Mouse (Mus musculus) gastrocnemius, postnatal 4 days (tissue): ENCODE measurements around the gene Dmrt3. TPM values are rescaled to one million over a fixed set of nuclear protein-coding genes. Genes with fewer than 3 reads are reported as not detected.
A peak's percentile ranks its signal among the peaks of the same experiment; 100 is the strongest.

Source experiments
- DNase-seq, 2 experiments: peaks; one replicate each; pipeline ENCODE4 v3.0.0; 2021 to 2022; ENCODE audit warnings: low spot score in 2 of 2, mixed read lengths in 2 of 2
- long read RNA-seq, 2 experiments: library from polyadenylated mRNA; stranded (forward); transcript quantifications; one replicate each; pipeline ENCODE4 v2.0.0; 2021
- total RNA-seq, 2 experiments: library from RNA; stranded (reverse); gene quantifications; 2 replicates each; pipeline ENCODE4 v1.2.3; 2021

Dmrt3 gene
- total RNA-seq = not detected
- long read RNA-seq, experiment 1 = 0 reads
- long read RNA-seq, experiment 2 = 0 reads

DNA sequence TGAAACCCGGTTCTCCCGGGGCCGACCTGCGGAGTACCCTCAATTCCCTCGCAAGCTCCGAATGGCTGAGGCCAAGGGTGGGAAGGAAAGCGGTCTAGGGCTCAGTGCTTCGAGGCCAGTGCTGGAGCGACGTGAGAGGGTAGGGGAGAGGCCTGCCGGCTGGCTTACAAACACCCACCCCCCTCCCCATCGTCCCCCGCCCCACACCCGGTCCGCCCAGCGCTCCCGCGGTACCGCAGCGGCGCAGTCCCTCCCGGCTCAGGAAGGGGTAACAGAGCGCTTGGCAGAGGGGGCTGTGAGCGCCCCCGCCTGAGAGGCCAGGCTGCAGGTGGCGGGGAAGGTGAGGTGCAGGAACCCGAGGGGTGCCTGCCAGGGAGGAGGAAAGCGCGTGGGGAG is at the start of gene Dmrt3:
Gene Dmrt3, plus strand, starts transcription at position 287 of the 396 bp plus-strand sequence.
- no peak for DNase-seq

DNA sequence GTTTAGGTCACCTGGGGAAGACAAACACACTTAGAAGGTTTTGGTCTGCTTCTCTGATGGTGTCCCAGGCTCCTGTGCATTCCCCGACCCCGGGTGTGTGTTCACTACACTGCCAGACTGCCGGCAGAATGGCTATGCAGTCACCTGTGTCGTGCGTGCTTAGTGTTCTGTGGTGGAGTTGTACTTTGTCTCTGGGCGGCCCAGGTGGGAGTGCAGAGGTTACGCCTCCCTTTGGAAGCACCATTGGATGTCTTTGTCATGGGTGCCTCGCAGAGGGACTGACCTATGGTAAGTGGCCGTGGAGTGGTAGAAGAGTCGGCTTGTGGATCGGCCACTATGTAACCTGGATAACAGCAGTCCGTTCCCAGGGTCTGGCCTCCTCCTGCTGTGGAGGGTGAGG is 45.7 kb upstream of the Dmrt3 start:
- DNase-seq = no peak

DNA sequence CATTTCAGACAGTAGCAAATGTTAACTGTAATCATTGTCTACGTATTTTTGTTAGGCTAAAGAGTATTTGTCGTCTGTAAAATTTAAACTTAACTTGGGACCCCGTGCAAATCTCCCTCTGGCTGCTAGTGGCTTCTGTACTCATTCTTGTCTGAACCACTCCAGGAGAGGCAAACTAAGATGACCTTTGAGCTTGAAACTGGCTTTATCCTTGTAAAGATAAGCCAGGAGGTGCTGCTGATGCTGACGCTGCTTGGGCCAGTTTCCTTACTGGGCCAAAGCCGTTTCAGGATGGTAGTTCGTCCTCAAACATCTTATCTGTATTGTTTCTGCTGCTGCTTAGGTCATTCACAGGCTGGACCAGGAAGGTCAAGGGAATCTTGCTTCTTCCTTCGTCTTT is 40.3 kb upstream of the Dmrt3 start:
- no peak for DNase-seq

DNA sequence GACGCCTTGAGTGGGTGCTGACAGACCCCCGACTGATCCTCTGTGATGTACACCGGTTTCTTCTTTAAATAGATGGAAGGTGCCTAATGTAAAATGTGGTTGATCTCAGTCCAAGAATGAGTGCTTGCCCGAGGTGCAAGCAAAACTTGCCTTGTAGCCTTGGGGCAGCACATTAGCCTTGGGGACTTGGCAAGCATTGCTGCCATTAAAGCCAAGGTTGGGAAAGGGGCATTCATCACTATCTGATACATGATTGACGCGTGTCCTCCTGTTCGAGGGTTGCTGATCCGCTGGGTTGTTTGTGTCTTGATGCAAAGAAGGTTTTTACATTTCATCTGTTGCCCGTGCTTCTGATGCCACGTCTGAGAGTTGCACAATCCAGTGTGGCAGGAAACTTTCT is 35.7 kb upstream of the Dmrt3 start:
- DNase-seq = no peak

DNA sequence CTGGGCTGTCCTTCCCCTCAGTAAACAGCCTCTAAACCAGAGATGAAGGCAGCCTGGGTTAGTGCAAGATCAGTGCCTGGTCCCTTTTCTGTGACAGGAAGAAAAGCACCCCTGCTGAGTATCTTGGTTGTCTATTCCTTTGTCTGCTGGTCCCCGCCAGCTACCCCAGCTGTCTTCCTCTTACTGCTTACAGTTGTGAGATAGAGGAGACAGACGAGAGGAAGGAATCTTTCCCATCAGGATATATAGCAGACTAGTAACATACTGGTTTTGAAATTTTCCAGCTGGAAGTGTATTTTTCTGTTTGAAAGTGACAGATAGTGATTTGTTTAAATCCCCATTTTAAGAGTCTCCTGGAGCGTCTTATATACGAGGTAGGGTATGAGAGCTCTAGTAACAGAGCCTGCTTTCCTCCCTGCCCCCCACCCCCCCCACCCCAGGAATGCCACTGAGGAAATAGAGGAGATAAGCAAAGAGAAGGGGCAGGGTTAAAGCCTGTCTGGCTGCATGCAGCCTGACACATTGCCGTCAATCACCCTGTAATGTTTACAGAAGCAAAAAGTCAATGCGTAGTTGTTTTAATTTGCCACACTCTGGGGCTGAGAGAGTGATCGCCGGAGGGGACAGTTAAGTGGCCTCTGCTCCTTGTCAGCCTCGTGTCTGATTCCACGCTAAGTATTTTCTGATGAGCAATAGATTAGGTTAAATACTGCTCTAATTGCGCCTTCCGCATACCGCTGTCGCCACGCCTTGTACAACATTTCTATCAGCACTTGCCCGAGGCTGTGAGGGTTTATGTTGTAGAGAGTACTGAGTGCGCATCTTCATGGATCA is 34.9 kb upstream of the Dmrt3 start:
- no peak for DNase-seq

DNA sequence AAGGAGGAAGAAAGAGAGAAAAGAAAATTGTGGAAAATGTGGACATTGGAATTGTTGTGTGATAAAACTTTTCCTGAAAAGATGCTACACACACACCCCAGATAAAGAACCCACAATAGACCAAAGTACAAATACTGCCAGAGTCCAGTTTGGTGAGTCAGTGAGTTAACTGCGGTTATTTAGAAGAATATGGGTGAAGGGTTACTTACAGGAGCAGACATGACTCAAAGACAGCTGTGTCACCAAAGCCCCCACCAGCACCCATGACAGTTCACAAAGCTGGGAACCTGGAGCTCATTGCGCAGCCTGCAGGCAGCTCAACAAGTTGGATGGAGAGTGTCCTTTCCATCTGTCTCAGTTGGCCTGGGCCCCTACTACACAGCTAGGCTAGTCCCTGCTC is 31.7 kb upstream of the Dmrt3 start:
- DNase-seq = no peak

DNA sequence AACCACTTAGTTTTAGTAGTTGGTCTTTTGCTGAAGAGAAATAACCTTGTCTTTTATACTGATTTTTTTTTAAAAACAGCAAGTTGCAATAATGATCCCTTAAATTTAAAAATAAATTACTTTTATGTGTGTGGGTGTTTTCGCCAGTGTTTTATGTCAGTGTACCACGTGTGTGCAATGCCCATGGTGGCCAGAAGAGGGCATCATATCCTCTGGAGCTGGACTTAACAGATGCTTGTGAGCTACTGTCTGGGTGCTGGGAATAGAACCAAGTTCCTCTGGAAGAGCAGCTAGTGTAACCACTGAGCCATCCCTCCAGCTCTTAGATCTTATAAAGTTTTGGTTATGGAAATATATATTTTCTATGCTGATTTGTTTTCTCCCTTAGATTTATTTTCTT is 30.7 kb upstream of the Dmrt3 start:
- no peak for DNase-seq

DNA sequence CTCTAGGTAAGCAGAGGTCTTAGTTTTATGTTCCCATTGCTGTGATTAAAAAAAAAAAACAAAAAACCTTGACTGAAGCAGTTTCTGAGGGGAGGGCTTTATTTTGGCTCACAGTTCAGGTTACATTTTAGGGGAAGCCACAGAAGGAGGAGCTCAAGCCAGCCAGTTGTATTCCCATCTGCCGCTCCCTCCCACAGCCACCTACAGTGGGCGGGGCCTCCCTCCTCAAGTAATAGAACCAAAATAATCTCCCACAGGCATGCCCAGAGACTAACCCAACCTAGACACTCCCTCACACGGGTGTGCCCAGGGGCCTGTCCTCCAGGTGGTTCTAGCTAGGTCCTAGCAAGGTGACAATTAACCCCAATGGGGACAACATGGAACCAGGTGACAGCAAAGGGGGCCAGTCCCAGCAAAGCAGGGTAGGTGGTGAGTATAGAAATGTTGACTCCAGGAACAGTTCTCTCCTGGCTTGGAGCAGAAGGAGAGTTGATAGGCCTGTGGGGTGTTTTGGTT is 12.3 kb upstream of the Dmrt3 start:
- no peak for DNase-seq

DNA sequence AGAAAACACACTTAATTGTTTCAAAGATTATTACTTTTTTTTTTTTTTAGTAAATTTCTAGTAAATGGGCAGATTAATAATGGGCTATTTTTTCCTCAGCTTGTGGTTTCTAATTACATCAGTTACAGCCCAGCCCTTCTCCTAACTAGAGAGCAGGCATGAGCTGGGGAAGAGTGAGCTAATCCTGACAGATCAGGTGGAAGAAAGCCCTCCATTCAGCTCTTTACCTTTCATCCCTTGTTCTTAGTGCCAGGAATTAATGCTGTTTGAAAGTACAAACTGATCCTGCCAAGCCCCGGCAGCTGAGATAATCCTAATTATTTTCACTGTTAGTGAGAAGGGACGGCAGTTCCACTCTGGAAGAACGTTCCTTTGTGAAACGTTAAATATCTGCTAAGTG is 11.5 kb upstream of the Dmrt3 start:
- DNase-seq = no peak

DNA sequence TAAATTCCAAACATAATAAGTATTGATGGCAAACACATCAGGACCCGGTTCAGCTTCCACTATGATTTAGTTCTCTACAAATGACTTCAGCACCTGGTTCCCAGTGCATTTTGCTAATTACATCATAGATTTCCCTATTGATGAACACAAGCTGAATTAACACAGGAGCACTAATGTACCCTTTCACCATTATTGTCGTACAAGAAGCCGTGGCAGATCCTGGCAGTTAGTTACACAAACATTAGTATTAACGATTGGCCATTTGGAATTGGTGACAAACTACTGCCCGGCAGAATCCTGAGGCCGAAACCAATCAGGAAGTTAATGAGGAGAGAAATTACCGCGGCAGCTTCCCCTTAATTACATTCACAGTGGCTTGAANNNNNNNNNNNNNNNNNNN is 8.1 kb upstream of the Dmrt3 start:
- DNase-seq = no peak

DNA sequence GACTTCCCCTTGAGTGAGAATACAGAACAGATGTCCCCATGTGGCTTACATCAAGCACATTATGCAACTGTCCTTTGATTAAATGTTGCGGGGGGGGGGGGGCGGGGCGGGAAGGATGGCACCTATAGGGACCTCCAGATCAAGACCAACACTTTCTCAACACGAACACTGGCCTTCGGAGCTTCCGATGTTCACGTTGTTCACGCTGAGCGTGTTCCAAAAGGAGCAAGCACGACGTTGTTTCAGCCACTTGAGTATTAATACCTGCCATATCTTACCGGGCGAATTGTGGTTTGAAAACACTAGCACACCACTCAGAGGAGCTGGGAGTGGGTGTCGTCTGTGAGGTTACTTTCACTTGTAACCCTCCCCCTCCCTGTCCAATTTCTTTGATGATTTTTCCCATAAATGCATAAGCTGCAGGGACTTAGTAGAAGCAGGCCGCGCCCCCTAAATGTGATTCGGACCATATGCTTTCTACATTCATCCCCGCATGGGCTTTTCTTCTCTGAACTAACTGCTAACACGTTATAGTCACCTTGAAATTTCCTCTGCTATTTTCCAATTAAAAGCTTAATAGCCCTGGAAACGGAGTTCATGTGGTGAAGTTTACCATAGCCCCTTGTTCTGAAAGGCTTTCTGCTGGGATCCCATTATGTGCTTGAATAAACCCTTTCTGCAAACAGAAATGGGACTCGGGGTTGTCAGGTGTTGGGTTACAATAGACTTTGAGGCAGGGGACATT is 2.5 kb upstream of the Dmrt3 start:
- DNase-seq = no peak

DNA sequence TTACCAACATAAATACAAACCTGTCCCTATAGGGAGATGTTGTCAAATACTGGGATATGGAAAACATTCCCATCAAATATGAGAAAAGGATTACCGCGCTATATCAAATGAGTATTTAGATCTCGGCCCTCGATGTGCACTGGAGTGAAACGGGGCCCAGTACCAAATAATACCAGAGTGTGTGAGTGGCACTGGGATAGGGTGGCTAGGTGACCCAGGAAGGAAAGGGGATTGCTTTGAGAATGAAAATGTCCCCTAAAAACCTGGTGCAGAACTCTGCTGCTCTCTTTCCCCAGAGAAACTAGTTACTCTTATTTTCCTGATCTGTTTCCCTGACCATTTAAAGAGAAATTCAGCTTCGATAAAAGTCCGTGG is 1.9 kb upstream of the Dmrt3 start:
- no peak for DNase-seq

DNA sequence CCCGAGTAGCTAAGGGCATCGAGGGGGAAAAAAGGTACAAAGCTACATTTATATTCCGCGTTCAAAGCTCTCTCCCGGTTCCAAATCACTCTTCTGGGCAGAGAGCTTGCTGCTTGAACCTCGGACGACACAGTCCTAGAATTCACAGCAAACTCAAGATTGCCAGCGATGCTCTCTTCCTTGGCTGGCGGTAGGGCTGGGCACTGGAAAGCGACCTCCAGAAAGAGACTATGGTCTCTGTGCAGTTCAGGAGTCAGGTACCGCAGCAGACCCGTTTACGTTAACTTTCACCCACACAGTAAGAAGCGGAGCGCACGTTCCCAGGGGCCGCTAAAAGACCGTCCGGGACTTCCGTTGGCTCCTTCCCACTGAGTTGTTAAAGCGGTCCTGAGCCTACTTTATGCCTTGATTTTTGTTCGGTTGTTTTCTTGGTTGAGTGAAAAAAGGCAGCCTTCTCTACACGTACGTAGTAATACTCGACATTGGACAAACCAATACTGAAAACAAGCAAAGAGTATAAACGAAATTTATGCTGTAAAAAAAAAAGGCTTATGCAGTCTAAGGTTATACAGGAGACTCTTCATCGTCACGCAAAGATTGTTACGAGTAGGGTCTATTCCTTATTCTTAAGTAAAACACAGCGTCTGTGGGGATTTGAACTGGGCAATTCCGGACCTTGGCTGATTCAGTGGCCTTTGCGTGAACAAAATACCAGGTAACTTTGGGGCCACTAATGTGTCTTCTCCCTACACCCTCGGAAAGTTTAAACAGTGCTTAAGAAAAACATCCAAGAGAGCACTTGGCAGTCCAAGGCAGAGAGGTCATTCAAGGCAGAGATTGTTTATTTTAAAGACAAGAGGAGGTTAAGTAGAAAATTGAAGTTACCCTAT is 895 bp upstream of the Dmrt3 start:
- DNase-seq = no peak

DNA sequence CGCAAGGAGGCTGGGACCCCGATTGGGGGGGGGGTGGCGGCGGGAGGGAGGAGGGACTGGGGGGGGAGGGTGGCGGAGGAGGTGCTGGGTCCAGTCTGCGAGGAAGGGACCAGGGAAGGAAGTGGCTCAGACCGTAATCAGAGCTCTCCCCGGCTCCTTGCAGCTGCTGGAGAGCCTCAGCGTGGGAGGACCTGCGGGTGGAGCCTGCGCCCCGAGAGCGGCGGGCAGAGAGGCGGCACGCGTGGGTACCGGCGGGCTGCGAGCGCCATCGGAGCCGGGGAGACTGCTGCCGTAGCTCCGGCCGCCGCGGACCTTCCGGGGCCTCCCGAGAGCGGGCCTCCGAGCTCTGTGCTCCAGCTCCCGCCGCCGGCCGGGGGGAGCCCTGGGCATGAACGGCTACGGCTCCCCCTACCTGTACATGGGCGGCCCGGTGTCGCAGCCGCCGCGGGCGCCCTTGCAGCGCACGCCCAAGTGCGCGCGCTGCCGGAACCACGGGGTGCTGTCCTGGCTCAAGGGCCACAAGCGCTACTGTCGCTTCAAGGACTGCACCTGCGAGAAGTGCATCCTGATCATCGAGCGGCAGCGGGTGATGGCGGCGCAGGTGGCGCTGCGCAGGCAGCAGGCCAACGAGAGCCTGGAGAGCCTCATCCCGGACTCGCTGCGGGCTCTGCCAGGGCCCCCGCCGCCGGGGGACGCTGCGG is 460 bp downstream of the Dmrt3 start:
- peak in 1 of 2 experiments; percentile 24 for DNase-seq

DNA sequence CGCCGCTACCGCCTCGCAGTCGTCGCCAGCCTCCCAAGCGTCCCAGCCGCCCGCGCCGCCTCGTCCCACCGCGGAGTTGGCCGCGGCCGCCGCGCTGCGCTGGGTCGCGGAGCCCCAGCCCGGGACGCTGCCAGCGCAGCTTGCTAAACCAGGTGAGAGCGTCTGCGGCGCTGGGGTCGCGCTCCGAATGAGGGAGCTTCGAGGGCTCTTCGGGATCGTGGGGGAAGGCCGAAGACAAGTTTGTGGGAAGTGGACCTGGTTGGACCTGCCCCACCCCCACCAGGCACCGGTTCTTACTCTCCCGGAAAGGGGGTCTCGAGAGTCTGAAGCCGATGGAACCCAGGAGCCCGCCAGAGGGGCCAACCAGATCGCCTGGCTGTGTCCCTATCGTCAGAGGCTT is 1.0 kb downstream of the Dmrt3 start:
- no peak for DNase-seq

DNA sequence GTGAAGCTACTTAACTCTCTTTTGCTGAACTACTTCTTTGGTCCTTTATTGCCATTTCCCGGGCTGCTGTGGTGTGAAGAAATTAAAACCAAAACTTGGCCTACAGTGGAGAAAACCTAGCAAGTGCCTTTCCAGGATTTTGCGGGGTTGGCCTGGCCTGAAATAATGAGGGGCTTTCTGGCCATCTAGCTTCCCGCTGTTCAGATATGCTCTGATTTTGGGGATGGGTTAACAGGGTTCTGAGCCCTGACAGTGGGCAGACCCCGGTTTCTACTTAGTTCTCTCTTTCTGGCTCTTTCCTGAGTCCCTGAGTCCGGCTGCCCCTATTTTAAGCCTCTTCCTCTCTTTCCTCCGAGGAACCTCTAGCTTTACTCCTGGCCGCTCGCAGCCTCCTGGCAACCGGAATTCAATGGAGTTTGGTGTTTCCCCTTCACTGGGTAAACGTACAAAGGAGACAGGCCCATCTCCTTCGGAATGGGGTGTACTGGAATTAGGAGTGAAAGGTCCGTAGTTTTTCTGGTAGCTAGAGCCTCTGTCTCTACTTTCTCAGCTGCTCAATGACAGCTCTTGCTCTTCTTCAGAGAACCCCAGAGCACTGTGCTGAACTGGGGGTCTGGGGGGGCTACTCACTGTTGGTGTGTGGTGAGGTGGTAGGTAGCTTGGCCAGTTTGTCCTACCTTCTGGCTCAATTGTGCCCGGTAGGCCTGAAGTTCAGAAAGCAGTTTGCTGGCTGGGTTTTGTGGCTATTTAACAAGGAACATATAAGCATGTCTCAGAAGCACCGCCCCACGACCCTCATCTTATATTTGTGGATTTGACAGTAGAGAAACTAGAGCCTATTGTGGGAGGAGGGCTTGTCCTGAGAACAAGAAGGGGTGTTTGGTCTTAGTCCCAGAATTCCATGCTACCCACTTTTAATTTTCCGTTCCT is 2.0 kb downstream of the Dmrt3 start:
- no peak for DNase-seq

DNA sequence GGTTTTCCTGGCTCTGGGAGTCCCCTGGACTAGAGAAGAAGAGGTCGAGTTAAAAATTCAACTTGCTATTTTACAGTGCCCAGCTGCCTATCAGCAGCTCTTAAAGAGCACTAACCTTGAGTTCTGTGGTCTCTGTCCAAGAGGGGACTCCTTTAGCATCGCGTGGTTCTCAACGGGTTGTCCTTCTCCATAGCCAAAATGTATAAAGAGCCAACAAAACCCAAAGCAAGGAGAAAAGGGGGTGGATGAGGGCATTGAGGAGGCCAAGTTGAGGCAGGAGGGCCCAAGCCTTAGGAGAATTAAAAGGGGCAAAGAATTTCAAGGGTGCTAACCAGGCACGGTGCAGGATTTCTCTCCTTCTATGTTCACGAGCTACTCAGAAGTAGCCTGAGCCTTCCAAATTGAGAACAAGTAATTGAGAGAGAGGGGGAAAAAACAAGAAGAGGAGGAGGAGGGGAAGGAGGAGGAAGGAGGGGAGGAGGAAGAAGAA is 2.8 kb downstream of the Dmrt3 start:
- no peak for DNase-seq

DNA sequence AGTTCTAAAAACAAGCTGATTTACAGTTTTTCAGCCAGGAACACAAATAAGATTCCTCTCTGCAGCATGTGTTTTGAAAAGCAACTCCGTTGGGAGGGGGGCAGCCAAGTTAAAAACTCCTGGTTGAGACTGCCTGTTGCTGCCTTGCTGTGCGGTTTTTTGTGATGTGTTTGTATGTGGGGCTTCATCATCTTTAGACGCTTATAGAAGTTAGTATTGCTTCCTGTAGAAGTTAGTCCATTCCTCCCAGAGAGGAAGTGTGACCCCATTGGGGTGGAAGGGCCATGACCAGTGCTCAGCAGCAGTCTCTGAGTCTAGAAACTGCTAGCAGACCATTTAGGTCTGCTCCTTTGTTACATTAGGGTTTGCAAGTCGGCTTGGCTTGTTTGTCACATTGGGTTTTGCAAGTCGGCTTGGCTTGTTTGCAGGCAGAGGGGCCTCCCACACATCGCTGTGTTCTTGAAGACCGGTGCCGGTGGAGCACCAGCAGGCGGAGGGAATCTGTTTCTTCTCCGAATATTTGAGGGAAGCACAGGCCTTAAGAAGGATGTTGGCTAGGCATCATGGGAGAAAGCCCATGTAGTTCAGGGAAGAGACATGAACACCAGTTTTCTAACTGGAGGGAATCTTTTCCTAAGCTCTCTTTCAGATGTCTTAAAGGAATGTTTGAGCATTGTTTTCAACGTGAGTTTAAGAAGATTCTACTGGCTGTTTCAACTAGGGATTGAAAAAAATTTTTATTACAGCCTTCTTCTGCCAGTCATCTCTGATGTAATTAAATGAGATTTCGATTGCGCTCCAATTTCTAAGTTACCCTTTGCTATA is 3.6 kb downstream of the Dmrt3 start:
- no peak for DNase-seq

DNA sequence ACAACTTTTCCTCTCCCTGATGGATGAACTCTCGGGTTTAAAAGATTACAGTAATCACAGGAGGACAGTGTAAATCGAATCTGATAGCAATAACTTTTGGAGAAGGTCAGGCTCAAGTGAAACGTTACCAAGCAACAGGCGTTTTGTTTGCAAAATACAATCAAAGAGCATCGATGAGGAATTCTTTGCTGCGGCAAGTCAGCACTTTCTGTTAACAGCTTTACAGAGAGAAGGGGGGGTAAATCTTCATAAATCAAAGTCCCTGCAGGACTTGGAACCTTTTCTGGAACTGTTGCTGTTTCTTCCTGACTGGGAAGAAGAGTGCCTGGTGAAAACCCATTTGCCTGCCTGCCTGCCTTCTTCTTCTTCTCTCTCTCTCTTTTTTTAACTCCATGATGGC is 5.8 kb downstream of the Dmrt3 start:
- DNase-seq = no peak
